Mouse (Mus musculus) olfactory bulb, adult 2 months (tissue): ENCODE results near the gene Guca1b. TPM values are rescaled to one million over a fixed set of nuclear protein-coding genes. Genes with fewer than 3 reads are reported as not detected.
"Not testable (repeated sequence)": the region's sequence is repeated elsewhere in the genome, so short reads cannot be mapped to it uniquely, and the experiment has no call there.

ENCODE experiments used
- H3K27ac ChIP-seq: fragments of 200-500 bp; 2 replicates; pipeline ENCODE4 v1.5.1; 2012; ENCODE audit warnings: low read depth, low read length; ENCODE audit not compliant: insufficient read depth
- H3K4me1 ChIP-seq: fragments of 200-500 bp; 2 replicates; pipeline ENCODE4 v1.6.1; 2012; ENCODE audit warnings: low read length; ENCODE audit not compliant: control insufficient read depth, insufficient read depth
- H3K4me3 ChIP-seq: fragments of 200-500 bp; 2 replicates; pipeline ENCODE4 v1.5.1; 2012; ENCODE audit warnings: mild to moderate bottlenecking, low read depth, low read length, moderate library complexity; ENCODE audit not compliant: insufficient read depth
- CTCF ChIP-seq: fragments of 200-500 bp; IDR thresholded peaks from 2 replicates; pipeline ENCODE4 v1.5.1; 2012; ENCODE audit warnings: low read depth, mild to moderate bottlenecking, low read length, moderate library complexity; ENCODE audit not compliant: insufficient read depth
- POLR2A ChIP-seq: fragments of 200-500 bp; IDR thresholded peaks from 2 replicates; pipeline ENCODE4 v1.6.1; 2012; ENCODE audit warnings: mild to moderate bottlenecking, low read depth, low read length, moderate library complexity; ENCODE audit not compliant: insufficient read depth
- WGBS: fragments of 180-500 bp; shearing (Covaris S2); methylation state at CpG from one replicate; pipeline ENCODE4 v1.1.7; 2018; 5-methylcytosine and 5-hydroxymethylcytosine counted together
- polyA plus RNA-seq: library from polyadenylated mRNA; stranded (reverse); fragments of >200 nt; gene quantifications from 2 replicates; pipeline ENCODE4 v1.2.4, GENCODE M21; 2012; ENCODE audit warnings: low replicate concordance; ENCODE audit not compliant: missing spikeins, insufficient read depth, insufficient read length

Guca1b gene
- polyA plus RNA-seq, 1 experiment: not detected

GRCm38 (mm10) chr17:47407717-47408557 lies 22.7 kb downstream of the Guca1b start:
- H3K27ac ChIP-seq: no peak overlapping the region
- 69% methylated on average over 10 of the region's 10 CpGs for WGBS
- peaks cover 8% of the 10 kb centered on the region for H3K4me1 ChIP-seq
- TF ChIP-seq CTCF (no peak), POLR2A (no peak)
- H3K4me3 ChIP-seq: no peak overlapping the region

GRCm38 (mm10) chr17:47408558-47408898 lies 23.3 kb downstream of the Guca1b start:
- no peak overlapping the region for H3K4me3 ChIP-seq
- 24% methylated on average over 8 of the region's 8 CpGs for WGBS
- TF ChIP-seq POLR2A (no peak), CTCF (no peak)
- H3K4me1 ChIP-seq: peaks cover 8% of the 10 kb centered on the region
- no peak overlapping the region for H3K27ac ChIP-seq

- H3K4me1 ChIP-seq, H3K27ac ChIP-seq: not testable (repeated sequence)
- H3K4me3 ChIP-seq: peak overlapping the region; percentile 40
- WGBS: 2% methylated on average over 74 of the region's 74 CpGs
Observed at GRCm38 (mm10) chr17:47409897-47410861, 25.0 kb downstream of the Guca1b start.

GRCm38 (mm10) chr17:47420195-47420594 lies 35.0 kb downstream of the Guca1b start:
- H3K4me1 ChIP-seq: no peaks in the 10 kb centered on the region
- no peak overlapping the region for H3K27ac ChIP-seq
- TF ChIP-seq CTCF (no peak), POLR2A (no peak)
- 81% methylated on average over 2 of the region's 2 CpGs for WGBS
- H3K4me3 ChIP-seq: no peak overlapping the region

GRCm38 (mm10) chr17:47421566-47421965 lies 36.4 kb downstream of the Guca1b start:
- TF ChIP-seq CTCF: no peak
- TF ChIP-seq POLR2A: no peak
- WGBS: 86% methylated on average over 3 of the region's 3 CpGs
- peaks cover 3% of the 10 kb centered on the region; the same call in 1 of the 2 replicates for H3K4me1 ChIP-seq

GRCm38 (mm10) chr17:47422616-47423015 lies 37.4 kb downstream of the Guca1b start:
- H3K4me1 ChIP-seq, H3K4me3 ChIP-seq, H3K27ac ChIP-seq: not testable (repeated sequence)
- WGBS: 90% methylated on average over 1 of the region's 1 CpGs

More at GRCm38 (mm10) chr17:47421566-47421965, 36.4 kb downstream of the Guca1b start:
- Histone ChIP-seq H3K27ac (no peak overlapping the region), H3K4me3 (no peak overlapping the region)

GRCm38 (mm10) chr17:47424186-47424585 lies 39.0 kb downstream of the Guca1b start:
- 73% methylated on average over 6 of the region's 6 CpGs for WGBS
- no peak overlapping the region for H3K27ac ChIP-seq
- no peak for TF ChIP-seq CTCF
- no peak for TF ChIP-seq POLR2A
- H3K4me1 ChIP-seq: peaks cover 17% of the 10 kb centered on the region
- no peak overlapping the region for H3K4me3 ChIP-seq

- WGBS: 87% methylated on average over 6 of the region's 6 CpGs
Observed at GRCm38 (mm10) chr17:47427316-47427715, 42.1 kb downstream of the Guca1b start.

GRCm38 (mm10) chr17:47428831-47429304 lies 43.7 kb downstream of the Guca1b start:
- TF ChIP-seq POLR2A: no peak
- no peak for TF ChIP-seq CTCF
- no peak overlapping the region for H3K4me3 ChIP-seq
- 15% methylated on average over 8 of the region's 8 CpGs for WGBS
- H3K27ac ChIP-seq: no peak overlapping the region
- H3K4me1 ChIP-seq: peaks cover 17% of the 10 kb centered on the region

More at GRCm38 (mm10) chr17:47427316-47427715, 42.1 kb downstream of the Guca1b start:
- H3K27ac ChIP-seq: no peak overlapping the region
- no peak overlapping the region for H3K4me3 ChIP-seq
- TF ChIP-seq POLR2A (no peak), CTCF (no peak)
- H3K4me1 ChIP-seq: peaks cover 17% of the 10 kb centered on the region
